Mouse (Mus musculus) CH12.LX (cell line): ENCODE data around the gene C730034F03Rik. TPM values are rescaled to one million over a fixed set of nuclear protein-coding genes. Genes with fewer than 3 reads are reported as not detected.

Experiments
- polyA plus RNA-seq: library from polyadenylated mRNA; unstranded; fragments of >175 nt; gene quantifications from 2 replicates; pipeline ENCODE4 v1.2.1, GENCODE M21; 2012; ENCODE audit warnings: low read depth; ENCODE audit not compliant: insufficient read length
- total RNA-seq, 2 experiments: library from RNA; depleted of rRNA; stranded (reverse); fragments of 300-350 nt in 1 of 2; fragments of >200 nt in 1 of 2; gene quantifications; 2 replicates each; pipeline ENCODE4 v1.2.3; 2012 to 2014

C730034F03Rik gene
- total and polyA plus RNA-seq, 3 experiments = 0.35 to 3.6 (median 1.1) TPM

Other genes starting within 250 kb of the C730034F03Rik start
Only the 20 nearest of the 21 such genes appear.
- 6.6 and 9.0 TPM in 2 replicates for gene Dennd6b, start 233.1 kb upstream of the C730034F03Rik start, total RNA-seq (2012; rRNA removed)
- 4.1 and 4.5 TPM in 2 replicates for gene Dennd6b, start 233.1 kb upstream of the C730034F03Rik start, total RNA-seq (2014; rRNA removed)
- gene Dennd6b, start 233.1 kb upstream of the C730034F03Rik start, polyA plus RNA-seq = 8.8 and 9.1 TPM in 2 replicates
- gene Ppp6r2, start 218.0 kb upstream of the C730034F03Rik start, total RNA-seq (2012; rRNA removed) = 10.0 and 14.7 TPM in 2 replicates
- 5.8 and 8.7 TPM in 2 replicates for gene Ppp6r2, start 218.0 kb upstream of the C730034F03Rik start, total RNA-seq (2014; rRNA removed)
- gene Ppp6r2, start 218.0 kb upstream of the C730034F03Rik start, polyA plus RNA-seq = 6.8 and 10.3 TPM in 2 replicates
- gene Sbf1, start 114.3 kb upstream of the C730034F03Rik start, total RNA-seq (2012; rRNA removed) = 64.6 and 79.1 TPM in 2 replicates
- 22.6 and 34.6 TPM in 2 replicates for gene Sbf1, start 114.3 kb upstream of the C730034F03Rik start, total RNA-seq (2014; rRNA removed)
- 65.3 and 69.3 TPM in 2 replicates for gene Sbf1, start 114.3 kb upstream of the C730034F03Rik start, polyA plus RNA-seq
- 1.8 and 4.5 TPM in 2 replicates for gene Adm2, start 106.9 kb upstream of the C730034F03Rik start, total RNA-seq (2012; rRNA removed)
- 0.18 and 0.23 TPM in 2 replicates for gene Adm2, start 106.9 kb upstream of the C730034F03Rik start, total RNA-seq (2014; rRNA removed)
- gene Adm2, start 106.9 kb upstream of the C730034F03Rik start, polyA plus RNA-seq = 0.66 and 0.82 TPM in 2 replicates
- gene Miox, start 95.2 kb upstream of the C730034F03Rik start, total RNA-seq (2012; rRNA removed) = not detected in 2 replicates
- not detected in 2 replicates for gene Miox, start 95.2 kb upstream of the C730034F03Rik start, total RNA-seq (2014; rRNA removed)
- gene Miox, start 95.2 kb upstream of the C730034F03Rik start, polyA plus RNA-seq = not detected in 2 replicates
- gene Lmf2, start 73.9 kb upstream of the C730034F03Rik start, total RNA-seq (2012; rRNA removed) = 18.5 and 18.8 TPM in 2 replicates
- 9.1 and 9.9 TPM in 2 replicates for gene Lmf2, start 73.9 kb upstream of the C730034F03Rik start, total RNA-seq (2014; rRNA removed)
- gene Lmf2, start 73.9 kb upstream of the C730034F03Rik start, polyA plus RNA-seq = 28.2 and 36.2 TPM in 2 replicates
- gene Ncaph2, start 73.9 kb upstream of the C730034F03Rik start, total RNA-seq (2012; rRNA removed) = 134 and 151 TPM in 2 replicates
- gene Ncaph2, start 73.9 kb upstream of the C730034F03Rik start, total RNA-seq (2014; rRNA removed) = 106 and 108 TPM in 2 replicates
- 95.4 and 122 TPM in 2 replicates for gene Ncaph2, start 73.9 kb upstream of the C730034F03Rik start, polyA plus RNA-seq
- gene Sco2, start 55.7 kb upstream of the C730034F03Rik start, total RNA-seq (2012; rRNA removed) = 34.7 and 35.7 TPM in 2 replicates
- 24.9 and 27.2 TPM in 2 replicates for gene Sco2, start 55.7 kb upstream of the C730034F03Rik start, total RNA-seq (2014; rRNA removed)
- gene Sco2, start 55.7 kb upstream of the C730034F03Rik start, polyA plus RNA-seq = 12.3 and 17.1 TPM in 2 replicates
- gene Tymp, start 52.5 kb upstream of the C730034F03Rik start, total RNA-seq (2012; rRNA removed) = 1.1 and 1.4 TPM in 2 replicates
- gene Tymp, start 52.5 kb upstream of the C730034F03Rik start, total RNA-seq (2014; rRNA removed) = 2.3 and 2.4 TPM in 2 replicates
- gene Tymp, start 52.5 kb upstream of the C730034F03Rik start, polyA plus RNA-seq = 1.1 and 1.5 TPM in 2 replicates
- not detected in 2 replicates for gene Odf3b, start 50.3 kb upstream of the C730034F03Rik start, total RNA-seq (2012; rRNA removed)
- gene Odf3b, start 50.3 kb upstream of the C730034F03Rik start, total RNA-seq (2014; rRNA removed) = not detected in 2 replicates
- not detected in 2 replicates for gene Odf3b, start 50.3 kb upstream of the C730034F03Rik start, polyA plus RNA-seq
- gene Klhdc7b, start 44.7 kb upstream of the C730034F03Rik start, total RNA-seq (2012; rRNA removed) = not detected in 2 replicates
- not detected in 2 replicates for gene Klhdc7b, start 44.7 kb upstream of the C730034F03Rik start, total RNA-seq (2014; rRNA removed)
- not detected in 2 replicates for gene Klhdc7b, start 44.7 kb upstream of the C730034F03Rik start, polyA plus RNA-seq
- gene Syce3, start 19.1 kb upstream of the C730034F03Rik start, total RNA-seq (2012; rRNA removed) = not detected in 2 replicates
- gene Syce3, start 19.1 kb upstream of the C730034F03Rik start, total RNA-seq (2014; rRNA removed) = not detected in 2 replicates
- not detected in 2 replicates for gene Syce3, start 19.1 kb upstream of the C730034F03Rik start, polyA plus RNA-seq
- gene Cpt1b, start 3.7 kb upstream of the C730034F03Rik start, total RNA-seq (2012; rRNA removed) = 1.6 and 2.1 TPM in 2 replicates
- gene Cpt1b, start 3.7 kb upstream of the C730034F03Rik start, total RNA-seq (2014; rRNA removed) = 1.2 and 1.5 TPM in 2 replicates
- gene Cpt1b, start 3.7 kb upstream of the C730034F03Rik start, polyA plus RNA-seq = 0.44 and 2.1 TPM in 2 replicates
- 0.13 and 0.34 TPM in 2 replicates for gene Gm44502, start 107 bp downstream of the C730034F03Rik start, total RNA-seq (2012; rRNA removed)
- gene Gm44502, start 107 bp downstream of the C730034F03Rik start, total RNA-seq (2014; rRNA removed) = 0.15 TPM in 1 of 2 replicates, not detected in the other
- 1.9 TPM in 1 of 2 replicates, not detected in the other for gene Gm44502, start 107 bp downstream of the C730034F03Rik start, polyA plus RNA-seq
- gene Chkb, start 319 bp downstream of the C730034F03Rik start, total RNA-seq (2012; rRNA removed) = 24.0 and 26.4 TPM in 2 replicates
- 21.1 and 25.9 TPM in 2 replicates for gene Chkb, start 319 bp downstream of the C730034F03Rik start, total RNA-seq (2014; rRNA removed)
- 25.0 and 31.8 TPM in 2 replicates for gene Chkb, start 319 bp downstream of the C730034F03Rik start, polyA plus RNA-seq
- gene Mapk8ip2, start 24.3 kb downstream of the C730034F03Rik start, total RNA-seq (2012; rRNA removed) = 0.04 TPM in 1 of 2 replicates, not detected in the other
- gene Mapk8ip2, start 24.3 kb downstream of the C730034F03Rik start, total RNA-seq (2014; rRNA removed) = not detected in 2 replicates
- not detected in 2 replicates for gene Mapk8ip2, start 24.3 kb downstream of the C730034F03Rik start, polyA plus RNA-seq
- gene Arsa, start 47.8 kb downstream of the C730034F03Rik start, total RNA-seq (2012; rRNA removed) = 6.3 and 9.3 TPM in 2 replicates
- 8.3 and 10.3 TPM in 2 replicates for gene Arsa, start 47.8 kb downstream of the C730034F03Rik start, total RNA-seq (2014; rRNA removed)
- gene Arsa, start 47.8 kb downstream of the C730034F03Rik start, polyA plus RNA-seq = 9.5 and 9.9 TPM in 2 replicates
- gene Shank3, start 70.0 kb downstream of the C730034F03Rik start, total RNA-seq (2012; rRNA removed) = not detected in 2 replicates
- not detected in 2 replicates for gene Shank3, start 70.0 kb downstream of the C730034F03Rik start, total RNA-seq (2014; rRNA removed)
- not detected in 2 replicates for gene Shank3, start 70.0 kb downstream of the C730034F03Rik start, polyA plus RNA-seq
- not detected in 2 replicates for gene Acr, start 138.7 kb downstream of the C730034F03Rik start, total RNA-seq (2012; rRNA removed)
- not detected in 2 replicates for gene Acr, start 138.7 kb downstream of the C730034F03Rik start, total RNA-seq (2014; rRNA removed)
- not detected in 2 replicates for gene Acr, start 138.7 kb downstream of the C730034F03Rik start, polyA plus RNA-seq
- 2.7 and 3.4 TPM in 2 replicates for gene Rabl2, start 162.3 kb downstream of the C730034F03Rik start, total RNA-seq (2012; rRNA removed)
- 2.6 and 2.9 TPM in 2 replicates for gene Rabl2, start 162.3 kb downstream of the C730034F03Rik start, total RNA-seq (2014; rRNA removed)
- 5.8 and 8.7 TPM in 2 replicates for gene Rabl2, start 162.3 kb downstream of the C730034F03Rik start, polyA plus RNA-seq